Mouse (Mus musculus) C2C12 (cell line): ENCODE results near the gene Gm37240.

ENCODE experiments used
- CEBPB ChIP-seq: IDR thresholded peaks from one replicate; pipeline ENCODE4 v1.6.1; 2011; ENCODE audit warnings: low read depth, mild to moderate bottlenecking, control low read depth, moderate library complexity
- CTCF ChIP-seq: IDR thresholded peaks from one replicate; pipeline ENCODE4 v1.5.1; 2011; ENCODE audit not compliant: control insufficient read depth, insufficient read depth, insufficient read length
- FOSL1 ChIP-seq: IDR thresholded peaks from one replicate; pipeline ENCODE4 v1.8.0; 2011; ENCODE audit warnings: mild to moderate bottlenecking, low read length; ENCODE audit not compliant: poor library complexity, insufficient read depth, severe bottlenecking
- MAX ChIP-seq: IDR thresholded peaks from one replicate; pipeline ENCODE4 v1.6.1; 2011; ENCODE audit warnings: mild to moderate bottlenecking, control low read depth
- MYOD1 ChIP-seq: IDR thresholded peaks from one replicate; pipeline ENCODE4 v1.6.1; 2011; ENCODE audit warnings: low read depth; ENCODE audit not compliant: control insufficient read depth, insufficient read length
- MYOG ChIP-seq: IDR thresholded peaks from one replicate; pipeline ENCODE4 v1.6.1; 2011; ENCODE audit not compliant: control insufficient read depth, insufficient read length; ENCODE audit errors: extremely low read depth
- USF1 ChIP-seq: IDR thresholded peaks from one replicate; pipeline ENCODE4 v1.6.1; 2011; ENCODE audit warnings: low read depth, mild to moderate bottlenecking, control low read depth, moderate library complexity

DNA sequence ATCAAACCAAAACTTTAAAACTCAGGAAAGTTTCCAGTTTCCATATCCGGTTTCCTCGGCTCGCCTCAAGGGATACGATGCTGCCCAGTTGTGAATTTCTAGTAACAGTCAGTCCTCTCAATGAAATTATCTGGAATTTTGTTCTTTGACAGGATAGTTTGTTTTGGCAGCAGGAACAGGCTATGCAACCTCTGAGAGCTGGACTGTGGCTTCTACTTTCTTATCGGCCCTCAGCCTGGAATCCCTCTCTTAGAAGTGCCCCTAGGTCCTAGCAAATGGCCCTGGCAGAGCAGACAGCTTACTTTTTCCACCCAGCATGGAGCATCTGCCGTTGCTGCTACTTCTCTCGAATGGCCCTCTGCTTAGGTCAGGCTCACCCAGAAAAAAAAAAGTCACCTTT, 755.4 kb downstream of the Gm37240 start:
- no peak for TF ChIP-seq CTCF
- no peak for TF ChIP-seq CEBPB
- TF ChIP-seq FOSL1 = no peak
- TF ChIP-seq USF1 = no peak
- no peak for TF ChIP-seq MAX
- TF ChIP-seq MYOG = no peak
- TF ChIP-seq MYOD1 = no peak
